ENCODE assay signal across 9 mouse cellular contexts in the genomic region with DNA sequence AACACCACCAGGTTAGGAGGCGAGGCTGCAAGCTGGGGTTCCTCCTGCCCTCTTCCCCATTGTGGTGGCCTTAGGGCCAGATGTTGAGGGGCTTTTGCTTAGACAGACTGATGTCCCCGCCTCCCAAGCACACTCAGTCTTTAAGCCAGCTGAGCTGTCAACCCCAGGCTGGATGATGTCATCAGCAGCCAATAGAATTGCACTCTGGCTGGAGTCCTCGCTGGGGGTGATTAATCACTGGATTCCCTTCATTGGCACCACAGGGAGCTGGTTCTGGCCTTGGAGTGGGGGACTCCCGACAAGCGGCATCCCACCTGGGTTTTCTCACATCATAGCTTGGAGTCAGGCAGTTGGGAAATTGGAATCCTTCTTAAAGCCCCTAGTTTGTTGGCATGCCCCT. TPM values are rescaled to one million over a fixed set of nuclear protein-coding genes. Genes with fewer than 3 reads are reported as not detected.
A peak's percentile ranks its signal among the peaks of the same experiment; 100 is the strongest.
DNase-seq lines count a peak whose midpoint lies in the region; ATAC-seq and TF ChIP-seq lines count a peak whose summit lies in the region.
"Had no signal": no experiment of that assay in that cellular context is flagged by ENCODE, and none has a peak within 500 bp of the region (broad histone marks: within the 10 kb centered on the region; RNA-seq: fewer than 3 reads in every experiment).

No protein-coding gene starts in this region.

- no peak for TF ChIP-seq CTCF in kidney, adult 2 months (conservative IDR thresholded peaks at IDR 0.05; ENCODE audit: insufficient read depth, insufficient read length, low read depth, low read length)

- H3K4me2 ChIP-seq in embryonic facial prominence, embryonic 11.5 days (ENCODE audit: low read depth, low read length): no peak overlapping the region
- peak overlapping the region; percentile 80 for H3K4me2 ChIP-seq in midbrain, embryonic 14.5 days (ENCODE audit: low read length)

- WGBS in embryonic facial prominence, embryonic 11.5 days: 3% methylated on average over 5 of the region's 5 CpGs
- 2% methylated on average over 5 of the region's 5 CpGs for WGBS in midbrain, embryonic 14.5 days
- 49% methylated on average over 5 of the region's 5 CpGs for WGBS in kidney, adult 2 months

- H3K27ac ChIP-seq in embryonic facial prominence, embryonic 11.5 days (replicated peaks; ENCODE audit: low read depth, low read length): no peak overlapping the region
- peak overlapping the region; percentile 68 for H3K27ac ChIP-seq in midbrain, embryonic 14.5 days (replicated peaks; ENCODE audit: low read depth, low read length)
- no peak overlapping the region for H3K27ac ChIP-seq in kidney, adult 2 months (ENCODE audit: insufficient read depth, low read depth, low read length)

- no peaks in the 10 kb centered on the region for H3K36me3 ChIP-seq in embryonic facial prominence, embryonic 11.5 days (replicated peaks; ENCODE audit: control insufficient read depth, insufficient read depth, low read depth, low read length)
- peaks cover 53% of the 10 kb centered on the region for H3K36me3 ChIP-seq in midbrain, embryonic 14.5 days (ENCODE audit: control insufficient read depth, insufficient read depth, low read length)
- H3K36me3 ChIP-seq in kidney, adult 2 months (ENCODE audit: control insufficient read depth, insufficient read depth, low read length): no peaks in the 10 kb centered on the region

- H3K9me3 ChIP-seq in embryonic facial prominence, embryonic 11.5 days (replicated peaks; ENCODE audit: control insufficient read depth, low read length): no peaks in the 10 kb centered on the region
- H3K9me3 ChIP-seq in midbrain, embryonic 14.5 days (ENCODE audit: control insufficient read depth, low read length): no peaks in the 10 kb centered on the region

- peaks cover 41% of the 10 kb centered on the region for H3K27me3 ChIP-seq in embryonic facial prominence, embryonic 11.5 days (ENCODE audit: control insufficient read depth, insufficient read depth, low read length)
- peaks cover 8% of the 10 kb centered on the region; the same call in 1 of the 2 replicates for H3K27me3 ChIP-seq in midbrain, embryonic 14.5 days (ENCODE audit: control insufficient read depth, insufficient read depth, low read length)
- no peaks in the 10 kb centered on the region for H3K27me3 ChIP-seq in kidney, adult 2 months (replicated peaks; ENCODE audit: control insufficient read depth, insufficient read depth, low read length)

- no peak overlapping the region for H3K9ac ChIP-seq in embryonic facial prominence, embryonic 11.5 days (replicated peaks; ENCODE audit: low read length)
- peak overlapping the region; percentile 24; the same call in 1 of the 2 replicates for H3K9ac ChIP-seq in midbrain, embryonic 14.5 days (replicated peaks; ENCODE audit: low read length)

- peak; percentile 58; the same call in 1 of the 2 replicates for ATAC-seq in embryonic facial prominence, embryonic 11.5 days (replicated peaks; ENCODE audit: insufficient number of reproducible peaks, low FRiP score, low TSS enrichment, low read depth)
- ATAC-seq in midbrain, embryonic 14.5 days (ENCODE audit: low FRiP score, low TSS enrichment): peak; percentile 73; the same call in 1 of the 2 replicates

- no peak overlapping the region for H3K4me3 ChIP-seq in embryonic facial prominence, embryonic 11.5 days (ENCODE audit: low read depth, low read length)
- no peak overlapping the region for H3K4me3 ChIP-seq in midbrain, embryonic 14.5 days (replicated peaks; ENCODE audit: low read depth, low read length)
- H3K4me3 ChIP-seq in kidney, adult 2 months (ENCODE audit: insufficient read depth, low read depth, low read length): no peak overlapping the region

- H3K4me1 ChIP-seq in embryonic facial prominence, embryonic 11.5 days (ENCODE audit: control insufficient read depth, insufficient read depth, low read length): no peaks in the 10 kb centered on the region; the same call in 1 of the 2 replicates
- peaks cover 58% of the 10 kb centered on the region for H3K4me1 ChIP-seq in midbrain, embryonic 14.5 days (ENCODE audit: control insufficient read depth, insufficient read depth, low read length)
- no peaks in the 10 kb centered on the region for H3K4me1 ChIP-seq in kidney, adult 2 months (ENCODE audit: control insufficient read depth, insufficient read depth, low read length)

- TF ChIP-seq POLR2A in kidney, adult 2 months (IDR thresholded peaks at IDR 0.05; ENCODE audit: low read depth, low read length): no peak

- DNase-seq in kidney, postnatal 10 days: peak; percentile 16
- no peak for DNase-seq in kidney, adult 9 months
- peak; percentile 71 for DNase-seq in adrenal gland, postnatal 10 days
- peak; percentile 51 for DNase-seq in embryonic facial prominence, embryonic 11.5 days (ENCODE audit: low spot score)
- peak; percentile 74 for DNase-seq in layer of hippocampus, adult 9-11 months
- peak; percentile 86 for DNase-seq in midbrain, embryonic 14.5 days
- DNase-seq in thymus, postnatal 25 days: no peak
- no peak for DNase-seq in kidney, adult 2 months

RNA-seq across cellular contexts. Expression of a gene that starts 6.8 kb away (rescaled TPM):
- total RNA-seq in adrenal gland, postnatal 10 days (2021): 10 to 100 TPM in 1 of 2 experiments, 1 to 10 TPM in 1; 7.6 to 11.4 TPM
- 3.6 and 4.2 TPM in 2 replicates for polyA plus RNA-seq in embryonic facial prominence, embryonic 11.5 days (2014; fragmentation: Nextera tagmentation; extraction: Ambion mirVana)
- polyA plus RNA-seq in midbrain, embryonic 14.5 days (2014; fragmentation: Nextera tagmentation; extraction: Ambion mirVana): 112 and 126 TPM in 2 replicates
- polyA plus RNA-seq in kidney, adult 2 months (2012; rRNA removed): 3.6 and 3.7 TPM in 2 replicates

RNA-seq across cellular contexts. Expression of a gene that starts 28.0 kb away (rescaled TPM):
- 10 to 100 TPM; 46.8 to 47.4 TPM for total RNA-seq in adrenal gland, postnatal 10 days (2021)
- polyA plus RNA-seq in embryonic facial prominence, embryonic 11.5 days (2014; fragmentation: Nextera tagmentation; extraction: Ambion mirVana): 60.2 and 62.9 TPM in 2 replicates
- polyA plus RNA-seq in midbrain, embryonic 14.5 days (2014; fragmentation: Nextera tagmentation; extraction: Ambion mirVana): 53.5 and 57.2 TPM in 2 replicates
- 44.0 and 45.3 TPM in 2 replicates for polyA plus RNA-seq in kidney, adult 2 months (2012; rRNA removed)

RNA-seq across cellular contexts. Expression of a gene that starts 31.6 kb away (rescaled TPM):
- total RNA-seq in adrenal gland, postnatal 10 days (2021): not detected
- polyA plus RNA-seq in embryonic facial prominence, embryonic 11.5 days (2014; fragmentation: Nextera tagmentation; extraction: Ambion mirVana): not detected in 2 replicates
- polyA plus RNA-seq in midbrain, embryonic 14.5 days (2014; fragmentation: Nextera tagmentation; extraction: Ambion mirVana): 0.34 TPM in 1 of 2 replicates, not detected in the other
- polyA plus RNA-seq in kidney, adult 2 months (2012; rRNA removed): not detected in 2 replicates
- total RNA-seq: hematopoietic stem cell, adult 5-6 weeks had no signal

RNA-seq across cellular contexts. Expression of a gene that starts 46.9 kb away (rescaled TPM):
- total RNA-seq in adrenal gland, postnatal 10 days (2021): not detected
- not detected in 2 replicates for polyA plus RNA-seq in embryonic facial prominence, embryonic 11.5 days (2014; fragmentation: Nextera tagmentation; extraction: Ambion mirVana)
- polyA plus RNA-seq in midbrain, embryonic 14.5 days (2014; fragmentation: Nextera tagmentation; extraction: Ambion mirVana): not detected in 2 replicates
- polyA plus RNA-seq in kidney, adult 2 months (2012; rRNA removed): not detected in 2 replicates
- total RNA-seq: hematopoietic stem cell, adult 5-6 weeks had no signal

RNA-seq across cellular contexts. Expression of a gene that starts 55.5 kb away (rescaled TPM):
- not detected for total RNA-seq in adrenal gland, postnatal 10 days (2021)
- not detected in 2 replicates for polyA plus RNA-seq in embryonic facial prominence, embryonic 11.5 days (2014; fragmentation: Nextera tagmentation; extraction: Ambion mirVana)
- not detected in 2 replicates for polyA plus RNA-seq in midbrain, embryonic 14.5 days (2014; fragmentation: Nextera tagmentation; extraction: Ambion mirVana)
- not detected in 2 replicates for polyA plus RNA-seq in kidney, adult 2 months (2012; rRNA removed)
- total RNA-seq: hematopoietic stem cell, adult 5-6 weeks had no signal

Comparison
In these comparisons a context has a peak if more than half of its experiments do, and no peak if none do; other contexts are left out.
1. DNase-seq: peak in kidney, postnatal 10 days (single experiment), adrenal gland, postnatal 10 days (single experiment), embryonic facial prominence, embryonic 11.5 days (single experiment), layer of hippocampus, adult 9-11 months (single experiment) and midbrain, embryonic 14.5 days (single experiment); none in kidney, adult 9 months (single experiment), thymus, postnatal 25 days (single experiment) and kidney, adult 2 months (single experiment).
2. RNA of a gene that starts 6.8 kb away (polyA plus RNA-seq): 112 to 126 TPM in midbrain, embryonic 14.5 days; 3.6 to 3.7 TPM in kidney, adult 2 months and 3.6 to 4.2 TPM in embryonic facial prominence, embryonic 11.5 days; every median in the first group is over 10 times any median in the second.